Mouse (Mus musculus): ENCODE measurements around the gene Golgb1.

Gene Golgb1

GRCm38 (mm10) chr16:36943591-36943990 lies 68.7 kb downstream of the Golgb1 start:
- DNase-seq (ENCODE audit: low spot score in 2 of 2) = no peak

DNA sequence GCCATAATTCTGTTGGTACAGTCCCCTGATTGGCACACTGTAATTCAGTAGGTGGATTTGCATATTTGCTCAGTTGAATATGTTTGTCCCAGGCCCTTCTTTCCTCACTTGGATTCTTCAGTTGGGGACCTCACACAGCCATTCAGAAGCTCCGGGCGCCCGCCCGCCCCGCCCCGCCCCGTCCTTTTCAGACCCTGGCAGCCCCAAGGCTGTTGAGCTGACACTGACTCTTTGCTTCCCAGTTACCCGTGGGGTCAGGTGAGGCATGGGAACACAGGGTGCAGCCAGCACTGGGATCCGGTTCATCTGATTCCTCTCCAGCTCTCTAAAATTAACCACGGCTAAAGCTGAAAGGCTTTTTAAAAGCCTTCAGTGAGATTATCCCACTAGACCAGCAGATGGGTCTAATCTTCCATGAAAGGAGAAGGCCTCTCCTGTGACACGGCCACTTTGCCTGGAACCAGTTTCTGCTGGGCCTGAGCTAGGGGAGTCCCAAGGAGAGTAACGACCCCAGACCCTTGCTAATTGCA lies 70.0 kb downstream of the Golgb1 start:
- no peak for DNase-seq (ENCODE audit: low spot score in 2 of 2)

DNA sequence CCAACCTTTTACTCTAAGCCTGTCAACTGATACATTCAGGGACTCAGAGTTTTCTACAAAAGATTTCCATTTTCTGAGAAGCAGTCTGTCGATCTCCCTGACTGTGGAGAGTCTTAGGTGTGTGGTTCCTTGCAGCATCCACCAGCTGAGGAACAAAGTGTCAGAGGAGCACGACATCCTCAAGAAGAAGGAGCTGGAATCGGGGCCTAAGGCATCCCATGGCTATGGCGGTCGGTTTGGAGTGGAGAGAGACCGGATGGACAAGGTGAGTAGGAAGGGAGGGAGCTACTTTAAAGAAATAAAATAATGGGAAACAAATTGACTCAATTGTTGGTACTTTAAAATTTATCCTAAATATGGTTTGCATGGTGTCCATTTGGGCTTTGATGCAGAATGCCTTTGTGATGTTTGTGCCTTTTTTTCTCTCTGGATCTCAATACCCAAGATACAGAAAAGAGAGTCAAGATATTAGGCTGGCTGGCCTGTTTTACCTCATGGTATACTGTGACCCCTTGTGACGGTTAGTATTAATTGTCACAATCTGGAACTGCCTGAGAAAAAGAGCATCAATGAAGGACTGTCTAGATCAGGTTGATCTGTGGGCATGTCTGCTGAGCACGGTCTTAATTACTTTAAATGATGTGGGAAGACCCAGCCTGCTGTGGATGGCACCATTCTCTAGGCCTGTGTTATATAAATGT lies 71.7 kb downstream of the Golgb1 start:
- DNase-seq (ENCODE audit: low spot score in 2 of 2) = no peak

GRCm38 (mm10) chr16:36947646-36948197 lies 72.8 kb downstream of the Golgb1 start:
- DNase-seq (ENCODE audit: low spot score in 2 of 2) = no peak

DNA sequence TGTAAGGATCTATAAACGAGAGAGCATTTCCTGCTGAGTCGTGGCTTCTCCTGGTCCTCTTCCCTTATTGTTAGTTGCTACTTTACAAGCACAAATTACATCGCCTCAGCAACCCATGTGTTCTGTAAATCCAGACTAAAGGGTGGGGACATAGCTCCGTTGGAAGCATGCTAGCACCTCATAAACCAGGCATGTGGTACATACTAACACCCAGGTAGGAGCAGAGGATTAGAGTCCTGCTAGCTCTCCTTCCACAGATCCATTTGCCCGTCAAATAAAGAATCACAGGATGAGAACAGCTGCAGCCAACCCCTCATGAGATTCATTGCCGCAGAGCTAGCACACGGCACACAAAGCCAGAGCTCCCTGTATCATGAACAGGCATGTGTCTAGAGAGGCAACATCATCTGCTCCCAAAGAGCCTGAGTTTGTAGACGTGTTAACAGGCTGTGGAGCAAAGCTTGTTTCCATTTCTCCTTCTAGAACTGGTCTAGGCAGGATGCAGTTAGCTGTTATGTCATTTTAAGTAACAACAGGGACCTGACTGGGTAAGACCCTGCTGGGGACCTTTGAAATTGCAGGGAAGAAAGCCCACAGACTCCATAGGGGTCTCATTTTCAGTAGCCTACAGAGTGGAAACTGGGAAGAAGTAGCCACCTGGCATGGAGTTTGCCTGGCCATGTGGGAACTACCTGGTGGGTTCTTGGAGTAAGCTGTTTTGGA lies 74.8 kb downstream of the Golgb1 start:
- no peak for DNase-seq (ENCODE audit: low spot score in 2 of 2)

DNA sequence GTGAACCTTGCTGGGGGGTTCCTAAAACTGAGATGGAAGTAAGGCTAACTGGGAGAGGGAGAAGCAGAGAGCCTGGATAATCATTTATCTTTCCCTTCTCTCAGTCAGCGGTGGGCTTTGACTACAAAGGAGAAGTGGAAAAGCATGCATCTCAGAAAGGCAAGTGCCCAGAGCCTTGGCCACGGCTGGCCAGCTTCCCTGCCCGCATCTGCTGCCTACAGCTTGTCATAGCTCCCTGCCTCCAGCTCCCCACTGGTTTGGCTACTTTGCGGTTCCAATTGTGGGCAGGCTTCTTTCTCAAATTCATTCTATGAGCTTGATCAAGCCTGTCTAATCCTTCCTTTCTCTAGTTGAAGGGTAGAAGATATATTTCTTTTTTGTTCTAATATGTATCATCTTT lies 76.1 kb downstream of the Golgb1 start:
- no peak for DNase-seq (ENCODE audit: low spot score in 2 of 2)

DNA sequence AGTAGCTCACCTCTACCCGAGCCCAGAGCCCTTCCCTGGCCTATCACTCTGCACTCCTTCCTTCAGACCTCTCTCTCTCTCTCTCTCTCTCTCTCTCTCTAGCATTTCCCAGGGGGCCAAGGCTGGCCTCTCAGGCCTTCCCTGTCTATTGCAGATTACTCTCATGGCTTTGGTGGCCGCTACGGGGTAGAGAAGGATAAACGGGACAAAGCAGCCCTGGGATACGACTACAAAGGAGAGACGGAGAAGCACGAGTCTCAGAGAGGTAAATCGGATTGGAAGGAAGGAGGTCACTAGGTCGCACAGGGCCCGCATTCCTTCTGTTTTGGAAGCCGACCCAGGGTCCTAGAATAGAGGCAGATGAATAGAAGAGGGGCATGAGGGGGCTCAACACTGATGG lies 80.2 kb downstream of the Golgb1 start:
- no peak for DNase-seq (ENCODE audit: low spot score in 2 of 2)

- DNase-seq (ENCODE audit: low spot score in 2 of 2) = no peak
These were observed 88.5 kb downstream of the Golgb1 start for GRCm38 (mm10) chr16:36963415-36963814.

GRCm38 (mm10) chr16:36979127-36979526 lies 104.2 kb downstream of the Golgb1 start:
- no peak for DNase-seq (ENCODE audit: low spot score in 2 of 2)

All from thymus, postnatal 10 days (tissue).